Mouse (Mus musculus) c-Kit-negative CD71-positive TER-119-positive erythroid progenitor cells, embryonic 14.5 days (primary cell): Measurements from ENCODE around the gene Rab29.
"Not testable (repeated sequence)": the region's sequence is repeated elsewhere in the genome, so short reads cannot be mapped to it uniquely, and the experiment has no call there.

Experiments used
- DNase-seq: peaks from one replicate; pipeline ENCODE4 v3.0.0-alpha.2; 2013; ENCODE audit warnings: low read depth, low spot score

Rab29 gene

GRCm38 (mm10) chr1:131867093-131867945 is at the start of gene Rab29:
TSS of gene Rab29 (plus strand) at chr1:131867224.
- peak; percentile 62 for DNase-seq

- DNase-seq, result not testable (repeated sequence)
These were observed 46.7 kb upstream of the Rab29 start for GRCm38 (mm10) chr1:131820353-131820752.

- DNase-seq, result no peak
These were observed 46.1 kb upstream of the Rab29 start for GRCm38 (mm10) chr1:131820887-131821328.

GRCm38 (mm10) chr1:131822292-131822691 is 44.7 kb upstream of the Rab29 start:
- DNase-seq, result no peak

GRCm38 (mm10) chr1:131822856-131823492 is 44.0 kb upstream of the Rab29 start:
- no peak for DNase-seq

GRCm38 (mm10) chr1:131823563-131823962 is 43.5 kb upstream of the Rab29 start:
- DNase-seq, result no peak

GRCm38 (mm10) chr1:131824528-131825181 is 42.4 kb upstream of the Rab29 start:
- DNase-seq, result no peak

- no peak for DNase-seq
These were observed 39.7 kb upstream of the Rab29 start, which contains the start of gene Slc41a1 for GRCm38 (mm10) chr1:131827207-131827786. TSS of gene Slc41a1 (plus strand) at chr1:131827493.

- peak; percentile 70 for DNase-seq
These were observed 39.2 kb upstream of the Rab29 start for GRCm38 (mm10) chr1:131827787-131828258.

GRCm38 (mm10) chr1:131828297-131829126 is 38.5 kb upstream of the Rab29 start:
- no peak for DNase-seq

- DNase-seq, result no peak
These were observed 37.7 kb upstream of the Rab29 start for GRCm38 (mm10) chr1:131829279-131829678.

- no peak for DNase-seq
These were observed 36.5 kb upstream of the Rab29 start for GRCm38 (mm10) chr1:131830561-131830960.

- DNase-seq, result no peak
These were observed 35.9 kb upstream of the Rab29 start for GRCm38 (mm10) chr1:131830971-131831641.

GRCm38 (mm10) chr1:131837035-131837434 is 30.0 kb upstream of the Rab29 start:
- no peak for DNase-seq

- no peak for DNase-seq
These were observed 28.5 kb upstream of the Rab29 start for GRCm38 (mm10) chr1:131838542-131838941.

- DNase-seq, result no peak
These were observed 27.7 kb upstream of the Rab29 start for GRCm38 (mm10) chr1:131839279-131839678.

GRCm38 (mm10) chr1:131842221-131842620 is 24.8 kb upstream of the Rab29 start:
- DNase-seq, result no peak

GRCm38 (mm10) chr1:131843758-131844157 is 23.3 kb upstream of the Rab29 start:
- DNase-seq, result no peak

GRCm38 (mm10) chr1:131844883-131845282 is 22.1 kb upstream of the Rab29 start:
- no peak for DNase-seq

GRCm38 (mm10) chr1:131846255-131846654 is 20.8 kb upstream of the Rab29 start:
- DNase-seq, result no peak
